Mouse (Mus musculus) C2C12 (cell line): ENCODE data around the gene Park7. TPM values are rescaled to one million over a fixed set of nuclear protein-coding genes. Genes with fewer than 3 reads are reported as not detected.
"Not testable (repeated sequence)": the region's sequence is repeated elsewhere in the genome, so short reads cannot be mapped to it uniquely, and the experiment has no call there.

Experiments
- H3K27me3 ChIP-seq: one replicate; pipeline ENCODE4 v1.6.1; 2011; ENCODE audit not compliant: control insufficient read depth, insufficient read depth, insufficient read length
- H3K36me3 ChIP-seq: one replicate; pipeline ENCODE4 v1.6.1; 2011; ENCODE audit not compliant: control insufficient read depth, insufficient read depth
- H3K4me3 ChIP-seq: one replicate; pipeline ENCODE4 v1.5.1; 2011; ENCODE audit warnings: mild to moderate bottlenecking, control low read depth; ENCODE audit not compliant: poor library complexity, insufficient read depth, severe bottlenecking
- H3K79me2 ChIP-seq: one replicate; pipeline ENCODE4 v1.6.1; 2011; ENCODE audit not compliant: control insufficient read depth, insufficient read depth
- H3K79me3 ChIP-seq: one replicate; pipeline ENCODE4 v1.6.1; 2011; ENCODE audit warnings: low read depth, control low read depth
- H3ac ChIP-seq: one replicate; pipeline ENCODE3; 2011; ENCODE audit warnings: low read depth; ENCODE audit not compliant: control insufficient read depth, insufficient read length
- CEBPB ChIP-seq: IDR thresholded peaks from one replicate; pipeline ENCODE4 v1.6.1; 2011; ENCODE audit warnings: low read depth, mild to moderate bottlenecking, control low read depth, moderate library complexity
- CTCF ChIP-seq: IDR thresholded peaks from one replicate; pipeline ENCODE4 v1.5.1; 2011; ENCODE audit not compliant: control insufficient read depth, insufficient read depth, insufficient read length
- FOSL1 ChIP-seq: IDR thresholded peaks from one replicate; pipeline ENCODE4 v1.8.0; 2011; ENCODE audit warnings: mild to moderate bottlenecking, low read length; ENCODE audit not compliant: poor library complexity, insufficient read depth, severe bottlenecking
- MAX ChIP-seq: IDR thresholded peaks from one replicate; pipeline ENCODE4 v1.6.1; 2011; ENCODE audit warnings: mild to moderate bottlenecking, control low read depth
- MYOD1 ChIP-seq: IDR thresholded peaks from one replicate; pipeline ENCODE4 v1.6.1; 2011; ENCODE audit warnings: low read depth; ENCODE audit not compliant: control insufficient read depth, insufficient read length
- MYOG ChIP-seq: IDR thresholded peaks from one replicate; pipeline ENCODE4 v1.6.1; 2011; ENCODE audit not compliant: control insufficient read depth, insufficient read length; ENCODE audit errors: extremely low read depth
- USF1 ChIP-seq: IDR thresholded peaks from one replicate; pipeline ENCODE4 v1.6.1; 2011; ENCODE audit warnings: low read depth, mild to moderate bottlenecking, control low read depth, moderate library complexity
- polyA plus RNA-seq: library from polyadenylated mRNA; unstranded; fragments of >200 nt; fragmentation: generic; extraction: Trizol; gene quantifications from one replicate; pipeline ENCODE4 v1.2.1, GENCODE M21; 2012; ENCODE audit warnings: missing spikeins

Gene Park7
- polyA plus RNA-seq, 1 experiment = 323 TPM

DNA sequence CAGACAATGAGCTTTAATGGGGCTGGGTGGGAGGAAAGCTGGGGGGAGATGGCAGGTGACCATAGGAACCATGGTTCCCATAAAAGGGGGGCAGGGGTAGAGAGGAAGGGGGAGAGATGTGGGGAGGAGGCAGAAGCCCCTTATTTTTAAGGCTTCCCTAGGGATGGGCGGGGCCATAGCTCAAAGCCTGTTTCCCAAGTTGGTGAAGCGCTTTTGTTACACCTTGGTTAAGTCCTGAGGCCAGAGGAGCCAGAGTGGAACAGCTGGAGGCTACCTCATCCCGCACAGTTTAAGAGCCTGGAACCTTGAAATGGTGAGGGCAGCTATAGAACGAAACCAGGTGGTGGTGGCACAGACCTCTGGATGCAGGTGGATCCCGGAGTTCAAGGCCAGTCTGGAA lies 26.3 kb downstream of the Park7 start:
- no peak overlapping the region for H3K4me3 ChIP-seq
- no peaks in the 10 kb centered on the region for H3K27me3 ChIP-seq
- no peaks in the 10 kb centered on the region for H3K79me2 ChIP-seq

DNA sequence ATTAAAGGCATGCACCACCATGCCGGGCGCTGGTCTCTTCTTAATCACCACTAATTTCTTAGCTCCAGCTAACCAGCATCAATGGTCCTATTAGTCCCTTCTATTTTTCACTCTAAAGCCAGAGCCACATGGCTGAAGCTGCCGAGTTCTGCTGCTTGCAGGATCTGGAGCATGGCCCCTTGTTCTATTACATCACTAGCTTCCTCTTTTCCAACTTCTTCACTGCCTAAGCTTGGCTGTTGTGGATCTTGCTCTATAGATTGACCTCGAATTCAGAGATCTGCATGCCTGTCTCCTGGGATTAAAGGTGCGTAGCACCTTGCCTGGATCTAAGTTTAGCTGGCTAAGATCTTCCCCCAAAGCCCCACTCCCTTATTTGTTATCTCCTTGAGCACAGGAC lies 31.6 kb downstream of the Park7 start:
- Histone ChIP-seq H3ac (no peak overlapping the region), H3K27me3 (no peaks in the 10 kb centered on the region), H3K79me3 (no peaks in the 10 kb centered on the region), H3K36me3 (no peaks in the 10 kb centered on the region), H3K79me2 (no peaks in the 10 kb centered on the region), H3K4me3 (no peak overlapping the region)
- TF ChIP-seq FOSL1 = no peak
- TF ChIP-seq CEBPB = no peak
- no peak for TF ChIP-seq MYOG
- no peak for TF ChIP-seq MYOD1
- no peak for TF ChIP-seq USF1
- no peak for TF ChIP-seq MAX
- no peak for TF ChIP-seq CTCF

More for the DNA sequence above, 26.3 kb downstream of the Park7 start:
- TF ChIP-seq CTCF = no peak
- no peak for TF ChIP-seq MYOD1
- TF ChIP-seq FOSL1 = no peak
- no peak for TF ChIP-seq USF1
- TF ChIP-seq MAX = no peak
- H3K36me3 ChIP-seq = no peaks in the 10 kb centered on the region
- no peaks in the 10 kb centered on the region for H3K79me3 ChIP-seq
- no peak overlapping the region for H3ac ChIP-seq

DNA sequence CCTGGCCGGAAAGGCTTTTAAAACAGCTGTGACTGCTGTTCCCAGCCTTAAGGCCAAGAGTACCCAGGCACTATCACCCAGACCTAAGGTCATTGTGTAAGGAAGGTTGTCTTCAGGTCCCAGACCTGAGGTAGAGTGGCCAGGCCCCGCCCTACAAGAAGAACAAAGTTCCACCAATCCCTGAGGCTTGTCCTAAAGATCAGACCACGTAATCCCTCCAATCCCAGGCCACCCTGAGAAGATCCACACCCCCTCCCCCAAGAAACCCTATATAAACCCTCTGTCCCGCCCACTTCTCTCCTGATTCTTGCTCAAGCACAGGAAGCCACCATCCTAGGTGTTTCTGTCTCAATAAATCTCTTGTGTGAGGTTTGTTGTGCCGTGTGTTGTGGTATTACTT lies 33.9 kb downstream of the Park7 start:
- H3K79me3 ChIP-seq = no peaks in the 10 kb centered on the region
- H3ac ChIP-seq = no peak overlapping the region
- TF ChIP-seq MAX = no peak
- no peak for TF ChIP-seq MYOG
- no peak for TF ChIP-seq CEBPB
- TF ChIP-seq MYOD1 = no peak
- no peak for TF ChIP-seq CTCF
- no peak for TF ChIP-seq FOSL1
- no peak for TF ChIP-seq USF1
- no peak overlapping the region for H3K4me3 ChIP-seq
- H3K36me3 ChIP-seq = no peaks in the 10 kb centered on the region
- no peaks in the 10 kb centered on the region for H3K27me3 ChIP-seq
- no peaks in the 10 kb centered on the region for H3K79me2 ChIP-seq

DNA sequence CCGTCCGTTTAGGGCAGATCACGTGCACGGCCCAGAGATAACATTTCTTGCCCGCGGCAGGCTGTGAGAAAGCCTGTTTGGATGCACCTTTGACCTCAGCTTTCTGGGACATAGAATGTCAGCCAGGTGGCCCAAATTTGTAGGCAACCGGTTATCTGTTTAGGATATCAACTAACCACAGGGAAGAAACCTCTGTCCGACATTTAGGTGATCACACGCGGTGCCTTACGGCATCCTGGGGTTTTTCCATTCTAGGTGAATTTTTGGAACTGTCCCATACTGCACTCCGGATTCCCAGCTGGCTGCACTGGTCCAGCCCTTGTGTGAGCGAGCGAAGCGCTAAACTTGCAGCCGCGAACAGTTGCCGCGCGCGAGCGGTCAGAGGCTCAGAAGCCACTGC lies 34.6 kb downstream of the Park7 start:
- H3K36me3 ChIP-seq = no peaks in the 10 kb centered on the region
- TF ChIP-seq CEBPB = no peak
- TF ChIP-seq USF1 = no peak
- H3K79me3 ChIP-seq = no peaks in the 10 kb centered on the region
- no peaks in the 10 kb centered on the region for H3K27me3 ChIP-seq
- no peaks in the 10 kb centered on the region for H3K79me2 ChIP-seq
- H3K4me3 ChIP-seq = no peak overlapping the region
- no peak overlapping the region for H3ac ChIP-seq

DNA sequence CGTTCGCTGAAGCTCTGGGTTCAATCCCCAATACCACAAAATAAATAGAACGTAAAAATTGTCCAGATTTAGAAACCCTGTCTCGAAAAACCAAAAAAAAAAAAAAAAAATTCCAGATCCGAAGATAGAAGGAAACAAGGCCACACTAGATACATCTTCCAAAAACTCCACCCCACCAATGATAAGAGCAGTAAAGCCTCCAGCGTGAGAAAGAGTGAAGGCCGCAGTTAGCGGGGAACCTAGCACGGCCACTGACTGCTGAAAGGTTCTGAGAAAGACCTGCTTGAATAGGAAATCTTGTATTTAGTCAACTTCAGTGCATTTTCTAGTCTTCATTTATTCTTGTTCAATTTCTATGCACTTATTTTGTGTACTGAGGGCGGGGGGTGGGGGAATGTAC lies 38.8 kb downstream of the Park7 start:
- H3K4me3 ChIP-seq = no peak overlapping the region
- H3K36me3 ChIP-seq = peaks cover 7% of the 10 kb centered on the region
- no peak for TF ChIP-seq CEBPB
- no peak for TF ChIP-seq MYOG
- no peak for TF ChIP-seq USF1
- TF ChIP-seq CTCF = no peak
- no peak for TF ChIP-seq FOSL1
- no peak for TF ChIP-seq MYOD1
- no peak for TF ChIP-seq MAX
- H3K27me3 ChIP-seq = no peaks in the 10 kb centered on the region
- no peaks in the 10 kb centered on the region for H3K79me3 ChIP-seq
- no peaks in the 10 kb centered on the region for H3K79me2 ChIP-seq
- no peak overlapping the region for H3ac ChIP-seq

DNA sequence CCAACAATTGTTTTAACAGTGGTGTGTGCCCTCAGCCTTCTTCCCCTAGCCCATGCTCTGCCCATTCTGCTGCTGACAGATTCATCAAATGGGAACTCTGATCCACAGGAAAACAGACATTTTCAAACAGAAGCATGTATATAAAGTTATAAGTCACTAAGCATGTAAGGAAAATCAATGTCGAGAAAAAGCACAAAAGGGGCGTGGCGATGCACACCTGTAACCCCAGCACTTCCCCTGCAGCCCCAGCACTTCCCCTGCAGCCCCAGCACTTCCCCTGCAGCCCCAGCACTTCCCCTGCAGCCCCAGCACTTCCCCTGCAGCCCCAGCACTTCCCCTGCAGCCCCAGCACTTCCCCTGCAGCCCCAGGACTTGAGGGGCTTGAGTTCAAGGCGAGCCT lies 39.8 kb downstream of the Park7 start:
- not testable (repeated sequence) for H3K4me3 ChIP-seq, H3K79me2 ChIP-seq, H3ac ChIP-seq, H3K79me3 ChIP-seq, H3K27me3 ChIP-seq
- H3K36me3 ChIP-seq = peaks cover 17% of the 10 kb centered on the region
